Mouse (Mus musculus) liver, embryonic 15.5 days (tissue): ENCODE results near the gene Mrgprf. TPM values are rescaled to one million over a fixed set of nuclear protein-coding genes. Genes with fewer than 3 reads are reported as not detected.

Experiments used
- ATAC-seq: fragments of 200-750 bp; cut with Nextera tagmentation; 2 replicates; pipeline ENCODE4 v1.8.0; 2017; ENCODE audit warnings: moderate number of reproducible peaks, mild to moderate bottlenecking, moderate library complexity; ENCODE audit not compliant: insufficient read depth
- H3K27ac ChIP-seq: fragments of 300-500 bp; sonication (generic); replicated peaks from 2 replicates; pipeline ENCODE4 v1.5.1; 2015; ENCODE audit warnings: mild to moderate bottlenecking, inconsistent platforms
- H3K27me3 ChIP-seq: fragments of 300-500 bp; sonication (generic); 2 replicates; pipeline ENCODE4 v1.6.1; 2015; ENCODE audit warnings: mild to moderate bottlenecking, inconsistent platforms
- H3K36me3 ChIP-seq: fragments of 300-500 bp; sonication (generic); replicated peaks from 2 replicates; pipeline ENCODE4 v1.6.1; 2015; ENCODE audit warnings: moderate library complexity, mild to moderate bottlenecking, inconsistent platforms
- H3K4me1 ChIP-seq: fragments of 300-500 bp; sonication (generic); replicated peaks from 2 replicates; pipeline ENCODE4 v1.6.1; 2015; ENCODE audit warnings: inconsistent platforms
- H3K4me2 ChIP-seq: fragments of 300-500 bp; sonication (generic); 2 replicates; pipeline ENCODE4 v1.6.1; 2015; ENCODE audit warnings: moderate library complexity, mild to moderate bottlenecking, inconsistent platforms
- H3K4me3 ChIP-seq: fragments of 300-500 bp; sonication (generic); replicated peaks from 2 replicates; pipeline ENCODE4 v1.5.1; 2015; ENCODE audit warnings: mild to moderate bottlenecking, inconsistent platforms
- H3K9ac ChIP-seq: fragments of 300-500 bp; sonication (generic); 2 replicates; pipeline ENCODE4 v1.6.1; 2015; ENCODE audit warnings: moderate library complexity, mild to moderate bottlenecking, inconsistent platforms
- H3K9me3 ChIP-seq: fragments of 300-500 bp; sonication (generic); replicated peaks from 2 replicates; pipeline ENCODE4 v1.6.1; 2016; ENCODE audit warnings: inconsistent platforms
- WGBS: fragments of 180-500 bp; shearing (Covaris S2); methylation state at CpG from one replicate; pipeline ENCODE4 v1.1.7; 2015; ENCODE audit warnings: mixed read lengths; ENCODE audit not compliant: insufficient replicate concordance; 5-methylcytosine and 5-hydroxymethylcytosine counted together
- polyA plus RNA-seq: library from polyadenylated mRNA; unstranded; fragments of >200 nt; fragmentation: Nextera tagmentation; extraction: Ambion mirVana; gene quantifications from 2 replicates; pipeline ENCODE4 v1.2.1, GENCODE M21; 2015

The Mrgprf gene
- polyA plus RNA-seq, 1 experiment from 2014 or later: 0.12 TPM

GRCm38 (mm10) chr7:145340248-145340904, 39.7 kb downstream of the Mrgprf start:
- no peak overlapping the region for H3K4me3 ChIP-seq
- no peaks in the 10 kb centered on the region for H3K27me3 ChIP-seq
- no peak overlapping the region for H3K27ac ChIP-seq
- H3K4me1 ChIP-seq: no peaks in the 10 kb centered on the region
- no peaks in the 10 kb centered on the region for H3K36me3 ChIP-seq
- no peak overlapping the region for H3K9ac ChIP-seq
- WGBS: 67% methylated on average over 5 of the region's 5 CpGs
- H3K4me2 ChIP-seq: no peak overlapping the region
- ATAC-seq: no peak
- no peaks in the 10 kb centered on the region for H3K9me3 ChIP-seq

Other genes with a start within 250 kb of the Mrgprf start
- gene 1810010D01Rik, start 92.7 kb upstream of the Mrgprf start, polyA plus RNA-seq: 0.35 TPM in 1 of 2 replicates, not detected in the other
- 1.6 and 1.9 TPM in 2 replicates for gene Tpcn2, start 16.8 kb upstream of the Mrgprf start, polyA plus RNA-seq
- not detected in 2 replicates for gene Mrgprd, start 14.0 kb downstream of the Mrgprf start, polyA plus RNA-seq